In the genomic region with DNA sequence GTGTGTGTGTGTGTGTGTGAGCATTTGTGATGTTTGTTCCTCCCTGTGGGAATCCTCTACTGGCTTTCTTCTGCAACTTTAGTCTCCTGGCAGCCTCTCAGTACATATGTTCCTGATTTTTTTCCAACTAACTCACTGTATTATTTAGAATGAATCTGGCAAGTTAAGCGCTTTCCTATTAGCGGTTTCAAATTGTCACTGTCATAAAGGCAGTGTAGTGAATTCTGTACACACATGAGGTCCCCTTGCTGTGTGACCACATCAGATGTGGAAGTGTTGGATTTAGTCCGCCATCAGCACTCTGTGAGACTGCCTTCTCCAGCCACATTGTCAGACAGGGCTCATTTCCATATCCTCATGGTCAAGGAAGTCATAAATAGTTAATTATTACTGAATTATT, we compare ENCODE assay signal across 17 mouse cellular contexts. TPM values are rescaled to one million over a fixed set of nuclear protein-coding genes. Genes with fewer than 3 reads are reported as not detected.
"Had no signal": no experiment of that assay in that cellular context is flagged by ENCODE, and none has a peak within 500 bp of the region (broad histone marks: within the 10 kb centered on the region; RNA-seq: fewer than 3 reads in every experiment).

No protein-coding gene starts in this region.

- H3K4me3 ChIP-seq: limb, embryonic 13.5 days; midbrain, embryonic 12.5 days; neural tube, embryonic 15.5 days; stomach, embryonic 15.5 days had no signal

- H3K9ac ChIP-seq: limb, embryonic 13.5 days; liver, embryonic 14.5 days; midbrain, embryonic 12.5 days; neural tube, embryonic 15.5 days; stomach, embryonic 15.5 days had no signal

- H3K27me3 ChIP-seq: limb, embryonic 13.5 days; midbrain, embryonic 12.5 days; neural tube, embryonic 15.5 days; stomach, embryonic 15.5 days had no signal

- ATAC-seq: intestine, embryonic 16.5 days had no signal

- H3K4me1 ChIP-seq: limb, embryonic 13.5 days; midbrain, embryonic 12.5 days; stomach, embryonic 15.5 days had no signal

- H3K9me3 ChIP-seq: limb, embryonic 13.5 days; midbrain, embryonic 12.5 days; neural tube, embryonic 15.5 days; stomach, embryonic 15.5 days had no signal

- DNase-seq: kidney, adult 2 months; kidney, postnatal 36 days; left cerebral cortex, postnatal 4 days; lung, adult 18-20 months; right cerebral cortex, postnatal 4 days; thymus, adult 2 months; thymus, postnatal 25 days had no signal

- H3K27ac ChIP-seq: limb, embryonic 13.5 days; liver, embryonic 14.5 days; midbrain, embryonic 12.5 days; neural tube, embryonic 15.5 days; stomach, embryonic 15.5 days had no signal

- H3K36me3 ChIP-seq: limb, embryonic 13.5 days; midbrain, embryonic 12.5 days; neural tube, embryonic 15.5 days; stomach, embryonic 15.5 days had no signal

- H3K4me2 ChIP-seq: limb, embryonic 13.5 days; midbrain, embryonic 12.5 days; neural tube, embryonic 15.5 days; stomach, embryonic 15.5 days had no signal

RNA-seq across cellular contexts. Expression of a gene that starts 26.9 kb away (rescaled TPM):
- total RNA-seq: liver, adult 2 months; megakaryocyte-erythroid progenitor cell, adult 5-6 weeks had no signal
- polyA plus RNA-seq: liver, adult 2 months; liver, embryonic 14.5 days; spleen, adult 2 months; urinary bladder, adult 2 months had no signal
